17 mouse cellular contexts compared by ENCODE assay signal in the genomic region with DNA sequence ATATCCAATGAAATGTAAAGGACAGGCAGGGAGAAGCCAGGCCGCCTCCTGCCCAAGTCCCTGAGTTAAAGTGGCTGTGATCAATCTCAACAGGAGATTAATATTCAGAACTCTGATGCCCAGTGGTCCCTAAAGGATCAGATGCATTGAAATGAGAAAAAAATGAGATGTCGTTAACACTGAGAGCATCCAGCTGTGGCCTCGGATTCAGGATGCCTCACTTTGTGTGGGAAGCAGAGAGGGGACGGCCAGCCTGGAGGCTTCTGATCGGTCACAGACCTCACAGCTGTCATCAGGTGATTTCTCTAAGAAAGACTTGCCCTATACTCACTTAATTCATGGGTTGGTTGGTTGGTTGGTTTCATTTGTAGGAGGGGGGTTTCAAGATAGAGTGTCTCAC.
DNase-seq lines count a peak whose midpoint lies in the region; ATAC-seq and TF ChIP-seq lines count a peak whose summit lies in the region.
"Had no signal": no experiment of that assay in that cellular context is flagged by ENCODE, and none has a peak within 500 bp of the region (broad histone marks: within the 10 kb centered on the region; RNA-seq: fewer than 3 reads in every experiment).

No protein-coding gene starts in this region.

- H3K27me3 ChIP-seq in embryonic facial prominence, embryonic 11.5 days (ENCODE audit: control insufficient read depth, insufficient read depth, low read length), result no peaks in the 10 kb centered on the region
- H3K27me3 ChIP-seq in embryonic facial prominence, embryonic 10.5 days (replicated peaks; ENCODE audit: low read depth, poor library complexity, severe bottlenecking), result no peaks in the 10 kb centered on the region
- H3K27me3 ChIP-seq in forebrain, embryonic 14.5 days (replicated peaks; ENCODE audit: control insufficient read depth, insufficient read depth, low read length), result no peaks in the 10 kb centered on the region
- H3K27me3 ChIP-seq in midbrain, postnatal 0 days (ENCODE audit: insufficient read depth, low read length), result no peaks in the 10 kb centered on the region
- H3K27me3 ChIP-seq in limb, embryonic 10.5 days (ENCODE audit: low read depth, poor library complexity, severe bottlenecking), result no peaks in the 10 kb centered on the region
- H3K27me3 ChIP-seq: embryonic facial prominence, embryonic 12.5 days had no signal

- no peaks in the 10 kb centered on the region for H3K9me3 ChIP-seq in embryonic facial prominence, embryonic 11.5 days (replicated peaks; ENCODE audit: control insufficient read depth, low read length)
- H3K9me3 ChIP-seq in embryonic facial prominence, embryonic 10.5 days, result no peaks in the 10 kb centered on the region
- no peaks in the 10 kb centered on the region for H3K9me3 ChIP-seq in forebrain, embryonic 14.5 days (replicated peaks; ENCODE audit: control insufficient read depth, low read length)
- no peaks in the 10 kb centered on the region for H3K9me3 ChIP-seq in midbrain, postnatal 0 days (ENCODE audit: low read length)
- no peaks in the 10 kb centered on the region for H3K9me3 ChIP-seq in limb, embryonic 10.5 days (replicated peaks)
- H3K9me3 ChIP-seq: embryonic facial prominence, embryonic 12.5 days had no signal

- H3K9ac ChIP-seq in embryonic facial prominence, embryonic 11.5 days (replicated peaks; ENCODE audit: low read length), result no peak overlapping the region
- H3K9ac ChIP-seq in forebrain, embryonic 14.5 days (ENCODE audit: low read length), result peak overlapping the region; percentile 33; the same call in 1 of the 2 replicates
- H3K9ac ChIP-seq in midbrain, postnatal 0 days (replicated peaks; ENCODE audit: low read length, poor library complexity, severe bottlenecking), result no peak overlapping the region
- H3K9ac ChIP-seq: embryonic facial prominence, embryonic 12.5 days had no signal

- peaks cover 2% of the 10 kb centered on the region; the same call in 1 of the 2 replicates for H3K4me1 ChIP-seq in embryonic facial prominence, embryonic 11.5 days (ENCODE audit: control insufficient read depth, insufficient read depth, low read length)
- peaks cover 26% of the 10 kb centered on the region for H3K4me1 ChIP-seq in embryonic facial prominence, embryonic 10.5 days
- H3K4me1 ChIP-seq in forebrain, embryonic 14.5 days (ENCODE audit: control insufficient read depth, insufficient read depth, low read length), result peaks cover 46% of the 10 kb centered on the region
- H3K4me1 ChIP-seq in midbrain, postnatal 0 days (ENCODE audit: insufficient read depth, low read length), result peaks cover 10% of the 10 kb centered on the region; the same call in 1 of the 2 replicates
- peaks cover 22% of the 10 kb centered on the region for H3K4me1 ChIP-seq in limb, embryonic 10.5 days
- H3K4me1 ChIP-seq: embryonic facial prominence, embryonic 12.5 days had no signal

- H3K27ac ChIP-seq in embryonic facial prominence, embryonic 11.5 days (replicated peaks; ENCODE audit: low read depth, low read length), result 0 out of 2 replicates have a peak overlapping the region, but pooled peaks have one; percentile 20
- no peak overlapping the region for H3K27ac ChIP-seq in embryonic facial prominence, embryonic 10.5 days (replicated peaks)
- peak overlapping the region; percentile 30; the same call in 1 of the 2 replicates for H3K27ac ChIP-seq in forebrain, embryonic 14.5 days (ENCODE audit: low read depth, low read length)
- H3K27ac ChIP-seq in midbrain, postnatal 0 days (ENCODE audit: low read depth, low read length), result peak overlapping the region; percentile 8; the same call in 1 of the 2 replicates
- no peak overlapping the region for H3K27ac ChIP-seq in limb, embryonic 10.5 days
- H3K27ac ChIP-seq: embryonic facial prominence, embryonic 12.5 days had no signal

- H3K4me3 ChIP-seq in embryonic facial prominence, embryonic 11.5 days (ENCODE audit: low read depth, low read length), result no peak overlapping the region
- H3K4me3 ChIP-seq in embryonic facial prominence, embryonic 10.5 days, result no peak overlapping the region
- no peak overlapping the region for H3K4me3 ChIP-seq in forebrain, embryonic 14.5 days (ENCODE audit: low read depth, low read length)
- no peak overlapping the region for H3K4me3 ChIP-seq in midbrain, postnatal 0 days (ENCODE audit: low read depth, low read length)
- no peak overlapping the region for H3K4me3 ChIP-seq in limb, embryonic 10.5 days
- H3K4me3 ChIP-seq: embryonic facial prominence, embryonic 12.5 days had no signal

- no peaks in the 10 kb centered on the region for H3K36me3 ChIP-seq in embryonic facial prominence, embryonic 11.5 days (replicated peaks; ENCODE audit: control insufficient read depth, insufficient read depth, low read depth, low read length)
- no peaks in the 10 kb centered on the region for H3K36me3 ChIP-seq in embryonic facial prominence, embryonic 10.5 days (replicated peaks)
- no peaks in the 10 kb centered on the region for H3K36me3 ChIP-seq in forebrain, embryonic 14.5 days (ENCODE audit: control insufficient read depth, insufficient read depth, low read length)
- no peaks in the 10 kb centered on the region for H3K36me3 ChIP-seq in midbrain, postnatal 0 days (ENCODE audit: insufficient read depth, low read length)
- H3K36me3 ChIP-seq in limb, embryonic 10.5 days, result no peaks in the 10 kb centered on the region
- H3K36me3 ChIP-seq: embryonic facial prominence, embryonic 12.5 days had no signal

- no peak overlapping the region for H3K4me2 ChIP-seq in embryonic facial prominence, embryonic 11.5 days (ENCODE audit: low read depth, low read length)
- no peak overlapping the region for H3K4me2 ChIP-seq in forebrain, embryonic 14.5 days (ENCODE audit: low read length)
- H3K4me2 ChIP-seq in midbrain, postnatal 0 days (ENCODE audit: low read depth, low read length, poor library complexity, severe bottlenecking), result no peak overlapping the region
- H3K4me2 ChIP-seq: embryonic facial prominence, embryonic 12.5 days; liver, embryonic 11.5 days had no signal

- TF ChIP-seq CTCF in midbrain, postnatal 0 days (IDR thresholded peaks at IDR 0.05), result no peak

- DNase-seq in embryonic facial prominence, embryonic 11.5 days (ENCODE audit: low spot score), result no peak
- no peak for DNase-seq in embryonic facial prominence, embryonic 10.5 days (ENCODE audit: low spot score)
- no peak for DNase-seq in forebrain, embryonic 14.5 days (ENCODE audit: low spot score)
- DNase-seq in mesoderm, embryonic 11.5 days (ENCODE audit: low read depth, low spot score), result peak; percentile 48
- DNase-seq in midbrain, postnatal 0 days (ENCODE audit: low spot score), result no peak
- no peak for DNase-seq in thymus, postnatal 10 days (ENCODE audit: low spot score in 2 of 2)
- no peak for DNase-seq in limb, embryonic 10.5 days (ENCODE audit: low spot score)
- no peak for DNase-seq in left cerebral cortex, adult 8-10 months (ENCODE audit: low spot score in 2 of 2)
- DNase-seq: cerebellum, postnatal 25 days; kidney, adult 8-10 months; layer of hippocampus, postnatal 36 days; left cerebral cortex, postnatal 4 days; lung, adult 2 months; lung, postnatal 36 days; thymus, adult 18-20 months had no signal

- 65% methylated on average over 5 of the region's 5 CpGs for WGBS in embryonic facial prominence, embryonic 11.5 days
- whole genome bisulfite sequencing in embryonic facial prominence, embryonic 10.5 days, result 71% methylated on average over 5 of the region's 5 CpGs
- WGBS in forebrain, embryonic 14.5 days, result 45% methylated on average over 5 of the region's 5 CpGs
- WGBS in midbrain, postnatal 0 days, result 29% methylated on average over 5 of the region's 5 CpGs
- WGBS in limb, embryonic 10.5 days, result 72% methylated on average over 5 of the region's 5 CpGs

- no peak for ATAC-seq in embryonic facial prominence, embryonic 11.5 days (replicated peaks; ENCODE audit: insufficient number of reproducible peaks, low FRiP score, low TSS enrichment, low read depth)
- ATAC-seq in forebrain, embryonic 14.5 days, result no peak
- no peak for ATAC-seq in midbrain, postnatal 0 days (ENCODE audit: low FRiP score)

Comparison
In these comparisons a context has a peak if more than half of its experiments do, and no peak if none do; other contexts are left out.
1. H3K27ac ChIP-seq: peak in embryonic facial prominence, embryonic 11.5 days (single experiment), forebrain, embryonic 14.5 days (single experiment) and midbrain, postnatal 0 days (single experiment); none in embryonic facial prominence, embryonic 10.5 days (single experiment) and limb, embryonic 10.5 days (single experiment).